Mouse (Mus musculus): ENCODE measurements around the gene Pank3. TPM values are rescaled to one million over a fixed set of nuclear protein-coding genes. Genes with fewer than 3 reads are reported as not detected.

Gene Pank3
- polyA plus RNA-seq, 1 experiment: 43.8 TPM

GRCm38 (mm10) chr11:35797751-35798494, 28.6 kb downstream of the Pank3 start:
- TF ChIP-seq POLR2A (IDR thresholded peaks at IDR 0.05; ENCODE audit: low read depth, low read length) (no peak), CTCF (IDR thresholded peaks at IDR 0.05; ENCODE audit: borderline replicate concordance, insufficient read depth, low read length) (no peak)
- Histone ChIP-seq H3K4me1 (ENCODE audit: control insufficient read depth, insufficient read depth, low read length) (no peaks in the 10 kb centered on the region), H3K27ac (ENCODE audit: insufficient read depth, low read length) (no peak overlapping the region), H3K4me3 (ENCODE audit: insufficient read depth, low read length) (no peak overlapping the region)

- Histone ChIP-seq H3K4me3 (ENCODE audit: insufficient read depth, low read length) (no peak overlapping the region), H3K27ac (ENCODE audit: insufficient read depth, low read length) (no peak overlapping the region), H3K4me1 (ENCODE audit: control insufficient read depth, insufficient read depth, low read length) (no peaks in the 10 kb centered on the region)
- TF ChIP-seq CTCF (IDR thresholded peaks at IDR 0.05; ENCODE audit: borderline replicate concordance, insufficient read depth, low read length): no peak
- TF ChIP-seq POLR2A (IDR thresholded peaks at IDR 0.05; ENCODE audit: low read depth, low read length): no peak
These were observed 29.2 kb downstream of the Pank3 start for GRCm38 (mm10) chr11:35798495-35798820.

GRCm38 (mm10) chr11:35798874-35799273, 29.6 kb downstream of the Pank3 start, which contains the start of gene Fbll1:
Fbll1 (minus strand) TSS chr11:35798884.
- Histone ChIP-seq H3K4me3 (ENCODE audit: insufficient read depth, low read length) (no peak within 1 kb of the TSS), H3K4me1 (ENCODE audit: control insufficient read depth, insufficient read depth, low read length) (no peaks in the 10 kb centered on the region), H3K27ac (ENCODE audit: insufficient read depth, low read length) (no peak within 1 kb of the TSS)
- no peak for TF ChIP-seq CTCF (IDR thresholded peaks at IDR 0.05; ENCODE audit: borderline replicate concordance, insufficient read depth, low read length)
- no peak for TF ChIP-seq POLR2A (IDR thresholded peaks at IDR 0.05; ENCODE audit: low read depth, low read length)

- no peak overlapping the region for H3K4me3 ChIP-seq (ENCODE audit: insufficient read depth, low read length)
- TF ChIP-seq POLR2A (IDR thresholded peaks at IDR 0.05; ENCODE audit: low read depth, low read length) (no peak), CTCF (IDR thresholded peaks at IDR 0.05; ENCODE audit: borderline replicate concordance, insufficient read depth, low read length) (no peak)
- no peak overlapping the region for H3K27ac ChIP-seq (ENCODE audit: insufficient read depth, low read length)
These were observed 32.0 kb downstream of the Pank3 start for GRCm38 (mm10) chr11:35801332-35801731.

GRCm38 (mm10) chr11:35811458-35811857, 42.2 kb downstream of the Pank3 start:
- Histone ChIP-seq H3K27ac (ENCODE audit: insufficient read depth, low read length) (no peak overlapping the region), H3K4me3 (ENCODE audit: insufficient read depth, low read length) (no peak overlapping the region), H3K4me1 (ENCODE audit: control insufficient read depth, insufficient read depth, low read length) (no peaks in the 10 kb centered on the region)
- TF ChIP-seq POLR2A (IDR thresholded peaks at IDR 0.05; ENCODE audit: low read depth, low read length) (no peak), CTCF (IDR thresholded peaks at IDR 0.05; ENCODE audit: borderline replicate concordance, insufficient read depth, low read length) (no peak)

More at GRCm38 (mm10) chr11:35801332-35801731, 32.0 kb downstream of the Pank3 start:
- no peaks in the 10 kb centered on the region for H3K4me1 ChIP-seq (ENCODE audit: control insufficient read depth, insufficient read depth, low read length)

GRCm38 (mm10) chr11:35816316-35816715, 47.0 kb downstream of the Pank3 start:
- TF ChIP-seq POLR2A (IDR thresholded peaks at IDR 0.05; ENCODE audit: low read depth, low read length): no peak
- TF ChIP-seq CTCF (IDR thresholded peaks at IDR 0.05; ENCODE audit: borderline replicate concordance, insufficient read depth, low read length): no peak
- no peak overlapping the region for H3K27ac ChIP-seq (ENCODE audit: insufficient read depth, low read length)
- H3K4me3 ChIP-seq (ENCODE audit: insufficient read depth, low read length): no peak overlapping the region
- no peaks in the 10 kb centered on the region for H3K4me1 ChIP-seq (ENCODE audit: control insufficient read depth, insufficient read depth, low read length)

GRCm38 (mm10) chr11:35827714-35828113, 58.4 kb downstream of the Pank3 start:
- TF ChIP-seq POLR2A (IDR thresholded peaks at IDR 0.05; ENCODE audit: low read depth, low read length) (no peak), CTCF (IDR thresholded peaks at IDR 0.05; ENCODE audit: borderline replicate concordance, insufficient read depth, low read length) (no peak)
- Histone ChIP-seq H3K4me1 (ENCODE audit: control insufficient read depth, insufficient read depth, low read length) (no peaks in the 10 kb centered on the region; the same call in 1 of the 2 replicates), H3K4me3 (ENCODE audit: insufficient read depth, low read length) (no peak overlapping the region), H3K27ac (ENCODE audit: insufficient read depth, low read length) (no peak overlapping the region)

DNA sequence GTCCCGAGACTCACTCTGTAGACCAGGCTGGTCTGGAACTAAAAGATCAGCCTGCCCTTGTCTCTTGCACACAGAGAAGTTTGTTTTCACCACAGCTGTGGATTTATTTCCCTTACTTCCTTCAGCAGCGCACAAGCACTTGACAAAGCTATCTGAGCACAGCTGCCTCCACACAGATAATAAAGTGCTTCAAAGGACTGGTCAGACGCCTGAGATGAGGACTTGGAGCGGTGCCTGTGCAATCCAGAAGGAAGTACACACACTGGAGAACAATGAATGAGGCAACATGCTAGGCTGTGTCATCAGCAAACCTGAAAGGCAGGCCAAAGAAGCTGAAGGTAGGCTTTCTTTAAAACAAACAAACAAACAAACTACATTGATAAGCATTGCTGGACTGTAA, 62.9 kb downstream of the Pank3 start:
- peak overlapping the region; percentile 7; the same call in 1 of the 2 replicates for H3K27ac ChIP-seq (ENCODE audit: insufficient read depth, low read length)
- peaks cover 2% of the 10 kb centered on the region; the same call in 1 of the 2 replicates for H3K4me1 ChIP-seq (ENCODE audit: control insufficient read depth, insufficient read depth, low read length)
- TF ChIP-seq POLR2A (IDR thresholded peaks at IDR 0.05; ENCODE audit: low read depth, low read length): no peak
- no peak for TF ChIP-seq CTCF (IDR thresholded peaks at IDR 0.05; ENCODE audit: borderline replicate concordance, insufficient read depth, low read length)
- peak overlapping the region; percentile 11 for H3K4me3 ChIP-seq (ENCODE audit: insufficient read depth, low read length)

- H3K4me1 ChIP-seq (ENCODE audit: control insufficient read depth, insufficient read depth, low read length): peaks cover 2% of the 10 kb centered on the region
- TF ChIP-seq CTCF (IDR thresholded peaks at IDR 0.05; ENCODE audit: borderline replicate concordance, insufficient read depth, low read length) (no peak), POLR2A (IDR thresholded peaks at IDR 0.05; ENCODE audit: low read depth, low read length) (no peak)
- peak overlapping the region; percentile 98 for H3K4me3 ChIP-seq (ENCODE audit: insufficient read depth, low read length)
- H3K27ac ChIP-seq (ENCODE audit: insufficient read depth, low read length): peak overlapping the region; percentile 15; the same call in 1 of the 2 replicates
These were observed 64.0 kb downstream of the Pank3 start for GRCm38 (mm10) chr11:35833270-35833669.

GRCm38 (mm10) chr11:35834022-35834760, 64.9 kb downstream of the Pank3 start, which contains the start of gene Rars:
Rars (minus strand) TSS chr11:35834506.
- Histone ChIP-seq H3K27ac (ENCODE audit: insufficient read depth, low read length) (no peak within 1 kb of the TSS; the same call in 1 of the 2 replicates), H3K4me3 (ENCODE audit: insufficient read depth, low read length) (peak within 1 kb of the TSS; percentile 98), H3K4me1 (ENCODE audit: control insufficient read depth, insufficient read depth, low read length) (peaks cover 4% of the 10 kb centered on the region)
- peak; percentile 83 for TF ChIP-seq POLR2A (IDR thresholded peaks at IDR 0.05; ENCODE audit: low read depth, low read length)
- peak; percentile 62 for TF ChIP-seq CTCF (IDR thresholded peaks at IDR 0.05; ENCODE audit: borderline replicate concordance, insufficient read depth, low read length)
